Mouse (Mus musculus) midbrain, embryonic 14.5 days (tissue): ENCODE data around the gene B4galnt3. TPM values are rescaled to one million over a fixed set of nuclear protein-coding genes. Genes with fewer than 3 reads are reported as not detected.

Source experiments
- ATAC-seq: fragments of 200-750 bp; cut with Nextera tagmentation; 2 replicates; pipeline ENCODE4 v1.8.0; 2017; ENCODE audit warnings: moderate number of reproducible peaks, moderate library complexity; ENCODE audit not compliant: low FRiP score, low TSS enrichment
- DNase-seq: peaks from one replicate; pipeline ENCODE4 v3.0.0-alpha.2; 2015
- H3K27ac ChIP-seq: fragments of 300-500 bp; sonication (generic); replicated peaks from 2 replicates; pipeline ENCODE4 v1.5.1; 2014; ENCODE audit warnings: mild to moderate bottlenecking, low read depth, low read length, moderate library complexity
- H3K27me3 ChIP-seq: fragments of 300-500 bp; sonication (generic); 2 replicates; pipeline ENCODE4 v1.6.1; 2014; ENCODE audit warnings: low read length, control low read depth, mixed read lengths; ENCODE audit not compliant: control insufficient read depth, insufficient read depth
- H3K36me3 ChIP-seq: fragments of 300-500 bp; sonication (generic); 2 replicates; pipeline ENCODE4 v1.6.1; 2014; ENCODE audit warnings: low read length, control low read depth; ENCODE audit not compliant: control insufficient read depth, insufficient read depth
- H3K4me1 ChIP-seq: fragments of 300-500 bp; sonication (generic); 2 replicates; pipeline ENCODE4 v1.6.1; 2014; ENCODE audit warnings: mild to moderate bottlenecking, antibody characterized with exemption, low read length, control low read depth; ENCODE audit not compliant: control insufficient read depth, insufficient read depth
- H3K4me2 ChIP-seq: fragments of 300-500 bp; sonication (generic); 2 replicates; pipeline ENCODE4 v1.6.1; 2014; ENCODE audit warnings: mild to moderate bottlenecking, low read length, moderate library complexity
- H3K4me3 ChIP-seq: fragments of 300-500 bp; sonication (generic); replicated peaks from 2 replicates; pipeline ENCODE4 v1.5.1; 2014; ENCODE audit warnings: low read depth, low read length
- H3K9ac ChIP-seq: fragments of 300-500 bp; sonication (generic); replicated peaks from 2 replicates; pipeline ENCODE4 v1.6.1; 2014; ENCODE audit warnings: mild to moderate bottlenecking, low read length, moderate library complexity
- H3K9me3 ChIP-seq: fragments of 300-500 bp; sonication (generic); 2 replicates; pipeline ENCODE4 v1.6.1; 2016; ENCODE audit warnings: low read length, control low read depth, mixed read lengths; ENCODE audit not compliant: control insufficient read depth
- WGBS: fragments of 180-500 bp; shearing (Covaris S2); extraction: QIAGEN DNeasy Blood & Tissue Kit; methylation state at CpG from one replicate; pipeline ENCODE4 v1.1.7; 2014; 5-methylcytosine and 5-hydroxymethylcytosine counted together
- polyA plus RNA-seq: library from polyadenylated mRNA; unstranded; fragments of >200 nt; fragmentation: Nextera tagmentation; extraction: Ambion mirVana; gene quantifications from 2 replicates; pipeline ENCODE4 v1.2.1, GENCODE M21; 2014

B4galnt3 gene
- polyA plus RNA-seq, 1 experiment from 2014 or later = not detected

- Histone ChIP-seq H3K4me2 (no peak overlapping the region), H3K9me3 (no peaks in the 10 kb centered on the region), H3K4me1 (0 out of 2 replicates have a peak, but pooled peaks cover 8% of the 10 kb centered on the region), H3K4me3 (no peak overlapping the region), H3K27me3 (no peaks in the 10 kb centered on the region), H3K9ac (no peak overlapping the region), H3K27ac (no peak overlapping the region), H3K36me3 (no peaks in the 10 kb centered on the region)
- DNase-seq (peak; percentile 82), ATAC-seq (no peak)
- 33% methylated on average over 9 of the region's 9 CpGs for WGBS
Observed at GRCm38 (mm10) chr6:120197964-120198363, 96.4 kb downstream of the B4galnt3 start.

- no peak overlapping the region for H3K9ac ChIP-seq
- no peak overlapping the region for H3K27ac ChIP-seq
- no peaks in the 10 kb centered on the region for H3K27me3 ChIP-seq
- 0 out of 2 replicates have a peak, but pooled peaks cover 3% of the 10 kb centered on the region for H3K4me1 ChIP-seq
- H3K9me3 ChIP-seq = no peaks in the 10 kb centered on the region
- 38% methylated on average over 2 of the region's 2 CpGs for WGBS
- no peak overlapping the region for H3K4me3 ChIP-seq
- ATAC-seq (no peak), DNase-seq (peak; percentile 56)
- H3K4me2 ChIP-seq = no peak overlapping the region
- no peaks in the 10 kb centered on the region for H3K36me3 ChIP-seq
Observed at GRCm38 (mm10) chr6:120196837-120197236, 97.5 kb downstream of the B4galnt3 start.

- 23% methylated on average over 7 of the region's 7 CpGs for WGBS
- no peak for ATAC-seq
- H3K9ac ChIP-seq = no peak overlapping the region
Observed at GRCm38 (mm10) chr6:120194963-120195362, 99.4 kb downstream of the B4galnt3 start.

GRCm38 (mm10) chr6:120194305-120194704, 100.1 kb downstream of the B4galnt3 start:
- peak; percentile 31 for DNase-seq
- Histone ChIP-seq H3K27ac (no peak overlapping the region), H3K4me3 (no peak overlapping the region), H3K9ac (no peak overlapping the region), H3K27me3 (no peaks in the 10 kb centered on the region), H3K36me3 (no peaks in the 10 kb centered on the region), H3K4me2 (no peak overlapping the region), H3K4me1 (no peaks in the 10 kb centered on the region), H3K9me3 (no peaks in the 10 kb centered on the region)
- no peak for ATAC-seq
- 12% methylated on average over 10 of the region's 10 CpGs for WGBS

More at GRCm38 (mm10) chr6:120194963-120195362, 99.4 kb downstream of the B4galnt3 start:
- no peak overlapping the region for H3K27ac ChIP-seq
- no peak overlapping the region for H3K4me2 ChIP-seq
- H3K27me3 ChIP-seq = no peaks in the 10 kb centered on the region
- no peaks in the 10 kb centered on the region for H3K36me3 ChIP-seq
- H3K9me3 ChIP-seq = no peaks in the 10 kb centered on the region
- 0 out of 2 replicates have a peak, but pooled peaks cover 2% of the 10 kb centered on the region for H3K4me1 ChIP-seq
- DNase-seq = no peak
- H3K4me3 ChIP-seq = no peak overlapping the region

GRCm38 (mm10) chr6:120193793-120194192, 100.6 kb downstream of the B4galnt3 start:
- no peaks in the 10 kb centered on the region for H3K27me3 ChIP-seq

GRCm38 (mm10) chr6:120193174-120193573, 101.2 kb downstream of the B4galnt3 start:
- no peaks in the 10 kb centered on the region for H3K27me3 ChIP-seq
- no peak overlapping the region for H3K4me2 ChIP-seq
- WGBS = 23% methylated on average over 5 of the region's 5 CpGs
- no peak overlapping the region for H3K9ac ChIP-seq
- H3K4me3 ChIP-seq = no peak overlapping the region
- H3K36me3 ChIP-seq = no peaks in the 10 kb centered on the region
- no peaks in the 10 kb centered on the region for H3K9me3 ChIP-seq
- ATAC-seq (no peak), DNase-seq (peak; percentile 82)
- H3K27ac ChIP-seq = no peak overlapping the region
- H3K4me1 ChIP-seq = peaks cover 4% of the 10 kb centered on the region; the same call in 1 of the 2 replicates

More at GRCm38 (mm10) chr6:120193793-120194192, 100.6 kb downstream of the B4galnt3 start:
- no peak for ATAC-seq
- Histone ChIP-seq H3K4me1 (no peaks in the 10 kb centered on the region), H3K9me3 (no peaks in the 10 kb centered on the region), H3K9ac (no peak overlapping the region), H3K4me2 (no peak overlapping the region), H3K27ac (no peak overlapping the region), H3K4me3 (no peak overlapping the region), H3K36me3 (no peaks in the 10 kb centered on the region)
- WGBS = 53% methylated on average over 1 of the region's 1 CpGs
- no peak for DNase-seq

GRCm38 (mm10) chr6:120192211-120192870, 102.0 kb downstream of the B4galnt3 start:
- Histone ChIP-seq H3K36me3 (no peaks in the 10 kb centered on the region), H3K9me3 (no peaks in the 10 kb centered on the region), H3K4me1 (peaks cover 8% of the 10 kb centered on the region; the same call in 1 of the 2 replicates), H3K27ac (no peak overlapping the region), H3K27me3 (no peaks in the 10 kb centered on the region), H3K4me3 (no peak overlapping the region), H3K9ac (0 out of 2 replicates have a peak overlapping the region, but pooled peaks have one; percentile 6), H3K4me2 (no peak overlapping the region)
- DNase-seq (peak; percentile 32), ATAC-seq (no peak)
- 17% methylated on average over 14 of the region's 15 CpGs for WGBS

GRCm38 (mm10) chr6:120191396-120192170, 102.8 kb downstream of the B4galnt3 start:
- Histone ChIP-seq H3K4me1 (peaks cover 8% of the 10 kb centered on the region; the same call in 1 of the 2 replicates), H3K9me3 (no peaks in the 10 kb centered on the region), H3K4me2 (no peak overlapping the region), H3K4me3 (no peak overlapping the region), H3K27me3 (no peaks in the 10 kb centered on the region), H3K36me3 (no peaks in the 10 kb centered on the region), H3K9ac (0 out of 2 replicates have a peak overlapping the region, but pooled peaks have one; percentile 6), H3K27ac (no peak overlapping the region)
- 54% methylated on average over 7 of the region's 7 CpGs for WGBS
- DNase-seq = no peak
- ATAC-seq = no peak
